Mouse (Mus musculus) midbrain, embryonic 16.5 days (tissue): ENCODE measurements around the gene Samd14. TPM values are rescaled to one million over a fixed set of nuclear protein-coding genes. Genes with fewer than 3 reads are reported as not detected.

Source experiments
- ATAC-seq: fragments of 200-750 bp; cut with Nextera tagmentation; 2 replicates; pipeline ENCODE4 v1.8.0; 2017; ENCODE audit warnings: moderate TSS enrichment
- H3K27ac ChIP-seq: fragments of 300-500 bp; sonication (generic); 2 replicates; pipeline ENCODE4 v1.5.1; 2014; ENCODE audit warnings: mild to moderate bottlenecking, low read length, mixed read lengths
- H3K27me3 ChIP-seq: fragments of 300-500 bp; sonication (generic); 2 replicates; pipeline ENCODE4 v1.6.1; 2014; ENCODE audit warnings: low read depth, low read length, mixed read lengths; ENCODE audit not compliant: control insufficient read depth, insufficient read depth
- H3K36me3 ChIP-seq: fragments of 300-500 bp; sonication (generic); 2 replicates; pipeline ENCODE4 v1.6.1; 2014; ENCODE audit warnings: mild to moderate bottlenecking, low read length, moderate library complexity, mixed read lengths; ENCODE audit not compliant: control insufficient read depth, insufficient read depth
- H3K4me1 ChIP-seq: fragments of 300-500 bp; sonication (generic); 2 replicates; pipeline ENCODE4 v1.6.1; 2014; ENCODE audit warnings: mild to moderate bottlenecking, low read length, mixed read lengths; ENCODE audit not compliant: control insufficient read depth, insufficient read depth
- H3K4me2 ChIP-seq: fragments of 300-500 bp; sonication (generic); 2 replicates; pipeline ENCODE4 v1.6.1; 2014; ENCODE audit warnings: mild to moderate bottlenecking, low read length, mixed read lengths
- H3K4me3 ChIP-seq: fragments of 300-500 bp; sonication (generic); 2 replicates; pipeline ENCODE4 v1.5.1; 2014; ENCODE audit warnings: low read depth, mild to moderate bottlenecking, low read length, moderate library complexity, mixed read lengths
- H3K9ac ChIP-seq: fragments of 300-500 bp; sonication (generic); 2 replicates; pipeline ENCODE4 v1.6.1; 2014; ENCODE audit warnings: low read depth, low read length, mixed read lengths
- H3K9me3 ChIP-seq: fragments of 300-500 bp; sonication (generic); replicated peaks from 2 replicates; pipeline ENCODE4 v1.6.1; 2014; ENCODE audit warnings: mild to moderate bottlenecking, low read length, mixed read lengths; ENCODE audit not compliant: control insufficient read depth, poor library complexity, severe bottlenecking
- whole genome bisulfite sequencing: fragments of 180-500 bp; shearing (Covaris S2); extraction: QIAGEN DNeasy Blood & Tissue Kit; methylation state at CpG from one replicate; pipeline ENCODE4 v1.1.7; 2014; 5-methylcytosine and 5-hydroxymethylcytosine counted together
- polyA plus RNA-seq: library from polyadenylated mRNA; unstranded; fragments of >200 nt; fragmentation: Nextera tagmentation; extraction: Ambion mirVana; gene quantifications from 2 replicates; pipeline ENCODE4 v1.2.1, GENCODE M21; 2015

The Samd14 gene
- polyA plus RNA-seq, 1 experiment from 2014 or later = 171 TPM

GRCm38 (mm10) chr11:94992754-94993606, 16.7 kb upstream of the Samd14 start:
- H3K27me3 ChIP-seq = no peaks in the 10 kb centered on the region
- peaks cover 6% of the 10 kb centered on the region for H3K36me3 ChIP-seq
- peak overlapping the region; percentile 91 for H3K9ac ChIP-seq
- ATAC-seq = no peak
- no peaks in the 10 kb centered on the region for H3K9me3 ChIP-seq
- H3K4me1 ChIP-seq = peaks cover 51% of the 10 kb centered on the region
- H3K4me3 ChIP-seq = peak overlapping the region; percentile 90
- H3K27ac ChIP-seq = no peak overlapping the region; the same call in 1 of the 2 replicates
- H3K4me2 ChIP-seq = peak overlapping the region; percentile 97
- WGBS = under 1% methylated on average over 21 of the region's 22 CpGs

- Histone ChIP-seq H3K4me3 (peak overlapping the region; percentile 90), H3K4me2 (peak overlapping the region; percentile 97), H3K36me3 (peaks cover 18% of the 10 kb centered on the region), H3K4me1 (peaks cover 42% of the 10 kb centered on the region), H3K27ac (no peak overlapping the region), H3K27me3 (no peaks in the 10 kb centered on the region), H3K9me3 (no peaks in the 10 kb centered on the region), H3K9ac (peak overlapping the region; percentile 91)
- 39% methylated on average over 10 of the region's 10 CpGs for WGBS
- no peak for ATAC-seq
Measured at GRCm38 (mm10) chr11:94994208-94994814, 15.4 kb upstream of the Samd14 start.

GRCm38 (mm10) chr11:94994947-94995772, 14.5 kb upstream of the Samd14 start:
- H3K4me1 ChIP-seq = peaks cover 38% of the 10 kb centered on the region
- peak overlapping the region; percentile 91 for H3K9ac ChIP-seq
- no peaks in the 10 kb centered on the region for H3K27me3 ChIP-seq
- peak overlapping the region; percentile 90 for H3K4me3 ChIP-seq
- H3K27ac ChIP-seq = no peak overlapping the region
- peaks cover 22% of the 10 kb centered on the region for H3K36me3 ChIP-seq
- no peak for ATAC-seq
- H3K9me3 ChIP-seq = no peaks in the 10 kb centered on the region
- peak overlapping the region; percentile 97 for H3K4me2 ChIP-seq
- 80% methylated on average over 11 of the region's 11 CpGs for WGBS

- Histone ChIP-seq H3K4me1 (peaks cover 38% of the 10 kb centered on the region), H3K27ac (no peak overlapping the region), H3K9ac (no peak overlapping the region; the same call in 1 of the 2 replicates), H3K4me3 (no peak overlapping the region), H3K27me3 (no peaks in the 10 kb centered on the region), H3K36me3 (peaks cover 22% of the 10 kb centered on the region), H3K9me3 (no peaks in the 10 kb centered on the region), H3K4me2 (peak overlapping the region; percentile 97)
- no peak for ATAC-seq
- 86% methylated on average over 8 of the region's 8 CpGs for WGBS
Measured at GRCm38 (mm10) chr11:94996101-94996500, 13.6 kb upstream of the Samd14 start.

- H3K27me3 ChIP-seq = no peaks in the 10 kb centered on the region
- H3K4me1 ChIP-seq = peaks cover 38% of the 10 kb centered on the region
- ATAC-seq = no peak
- no peaks in the 10 kb centered on the region for H3K9me3 ChIP-seq
- no peak overlapping the region for H3K4me3 ChIP-seq
- no peak overlapping the region for H3K27ac ChIP-seq
- no peak overlapping the region for H3K4me2 ChIP-seq
- WGBS = 91% methylated on average over 6 of the region's 6 CpGs
- H3K36me3 ChIP-seq = peaks cover 28% of the 10 kb centered on the region
- no peak overlapping the region for H3K9ac ChIP-seq
Measured at GRCm38 (mm10) chr11:94996984-94997383, 12.7 kb upstream of the Samd14 start.

- no peak for ATAC-seq
- Histone ChIP-seq H3K9me3 (no peaks in the 10 kb centered on the region), H3K4me2 (no peak overlapping the region), H3K27ac (no peak overlapping the region), H3K4me3 (no peak overlapping the region), H3K36me3 (peaks cover 34% of the 10 kb centered on the region), H3K4me1 (peaks cover 38% of the 10 kb centered on the region), H3K9ac (no peak overlapping the region), H3K27me3 (no peaks in the 10 kb centered on the region)
- WGBS = 76% methylated on average over 5 of the region's 5 CpGs
Measured at GRCm38 (mm10) chr11:94997596-94997995, 12.1 kb upstream of the Samd14 start.

- peaks cover 36% of the 10 kb centered on the region for H3K36me3 ChIP-seq
- peaks cover 36% of the 10 kb centered on the region for H3K4me1 ChIP-seq
- 71% methylated on average over 16 of the region's 16 CpGs for WGBS
- no peaks in the 10 kb centered on the region for H3K27me3 ChIP-seq
- H3K27ac ChIP-seq = no peak overlapping the region
- H3K4me2 ChIP-seq = no peak overlapping the region
- no peak overlapping the region for H3K4me3 ChIP-seq
- ATAC-seq = no peak
- H3K9me3 ChIP-seq = no peaks in the 10 kb centered on the region
- no peak overlapping the region for H3K9ac ChIP-seq
Measured at GRCm38 (mm10) chr11:94998041-94998531, 11.6 kb upstream of the Samd14 start.

GRCm38 (mm10) chr11:95000128-95000527, 9.6 kb upstream of the Samd14 start:
- 79% methylated on average over 8 of the region's 8 CpGs for WGBS
- no peaks in the 10 kb centered on the region for H3K27me3 ChIP-seq
- H3K9me3 ChIP-seq = no peaks in the 10 kb centered on the region
- ATAC-seq = no peak
- no peak overlapping the region for H3K4me3 ChIP-seq
- no peak overlapping the region; the same call in 1 of the 2 replicates for H3K27ac ChIP-seq
- H3K4me1 ChIP-seq = peaks cover 16% of the 10 kb centered on the region
- H3K9ac ChIP-seq = no peak overlapping the region
- peaks cover 46% of the 10 kb centered on the region for H3K36me3 ChIP-seq
- H3K4me2 ChIP-seq = no peak overlapping the region
